In genomic region chr10:111124767-111125315, GRCm38 (mm10) we compare ENCODE assay signal across 20 mouse cellular contexts. TPM values are rescaled to one million over a fixed set of nuclear protein-coding genes. Genes with fewer than 3 reads are reported as not detected.
A peak's percentile ranks its signal among the peaks of the same experiment; 100 is the strongest.
DNase-seq lines count a peak whose midpoint lies in the region; ATAC-seq and TF ChIP-seq lines count a peak whose summit lies in the region.
"Had no signal": no experiment of that assay in that cellular context is flagged by ENCODE, and none has a peak within 500 bp of the region (broad histone marks: within the 10 kb centered on the region; RNA-seq: fewer than 3 reads in every experiment).

No protein-coding gene starts in this region.

- H3K36me3 ChIP-seq in liver, embryonic 11.5 days (ENCODE audit: control insufficient read depth, insufficient read depth, low read length): no peaks in the 10 kb centered on the region
- H3K36me3 ChIP-seq in liver, postnatal 0 days (replicated peaks; ENCODE audit: insufficient read depth, low read length): no peaks in the 10 kb centered on the region
- no peaks in the 10 kb centered on the region for H3K36me3 ChIP-seq in liver, embryonic 15.5 days (replicated peaks)
- H3K36me3 ChIP-seq in forebrain, embryonic 10.5 days (replicated peaks): no peaks in the 10 kb centered on the region
- H3K36me3 ChIP-seq: embryonic facial prominence, embryonic 12.5 days; heart, embryonic 15.5 days; hindbrain, embryonic 13.5 days had no signal

- H3K9ac ChIP-seq in liver, embryonic 11.5 days (ENCODE audit: low read depth, low read length): no peak overlapping the region
- no peak overlapping the region for H3K9ac ChIP-seq in liver, postnatal 0 days (replicated peaks)
- H3K9ac ChIP-seq in liver, embryonic 15.5 days: no peak overlapping the region
- H3K9ac ChIP-seq: embryonic facial prominence, embryonic 12.5 days; forebrain, embryonic 13.5 days; forebrain, postnatal 0 days; heart, embryonic 15.5 days; hindbrain, embryonic 13.5 days had no signal

- ATAC-seq in liver, embryonic 11.5 days (replicated peaks; ENCODE audit: low FRiP score): peak; percentile 61; the same call in 1 of the 2 replicates
- no peak for ATAC-seq in liver, postnatal 0 days
- ATAC-seq in liver, embryonic 15.5 days (ENCODE audit: insufficient read depth): peak; percentile 15; the same call in 1 of the 2 replicates
- peak; percentile 51; the same call in 1 of the 2 replicates for ATAC-seq in megakaryocyte-erythroid progenitor cell, adult 5-6 weeks (replicated peaks; ENCODE audit: low FRiP score, low TSS enrichment, poor library complexity, severe bottlenecking)
- ATAC-seq: forebrain, embryonic 13.5 days; forebrain, postnatal 0 days had no signal

- H3K27me3 ChIP-seq in liver, embryonic 11.5 days (replicated peaks; ENCODE audit: control insufficient read depth, insufficient read depth, low read length): no peaks in the 10 kb centered on the region
- H3K27me3 ChIP-seq in liver, postnatal 0 days (ENCODE audit: insufficient read depth, low read length): no peaks in the 10 kb centered on the region
- no peaks in the 10 kb centered on the region for H3K27me3 ChIP-seq in liver, embryonic 15.5 days
- no peaks in the 10 kb centered on the region for H3K27me3 ChIP-seq in forebrain, embryonic 10.5 days (ENCODE audit: poor library complexity, severe bottlenecking)
- H3K27me3 ChIP-seq: embryonic facial prominence, embryonic 12.5 days; forebrain, embryonic 13.5 days; heart, embryonic 15.5 days; hindbrain, embryonic 13.5 days had no signal

- no peak for DNase-seq in liver, embryonic 11.5 days (ENCODE audit: low spot score)
- DNase-seq in liver, postnatal 0 days: no peak
- DNase-seq in forebrain, embryonic 10.5 days (ENCODE audit: extremely low spot score, low spot score): no peak
- DNase-seq in cerebellum, postnatal 10 days: no peak
- DNase-seq in cerebellum, postnatal 14 days: no peak
- DNase-seq: adrenal gland, adult 8-10 months; cerebellum, adult 11-12 months; cerebellum, adult 9-10 months; forebrain, postnatal 0 days; gastrocnemius, postnatal 14 days; heart, adult 2 months; heart, postnatal 14 days had no signal

- no peak overlapping the region for H3K4me3 ChIP-seq in liver, embryonic 11.5 days (ENCODE audit: low read depth, low read length)
- H3K4me3 ChIP-seq in liver, postnatal 0 days (ENCODE audit: low read depth, low read length): no peak overlapping the region
- H3K4me3 ChIP-seq in bone marrow macrophage, adult 2 months (ENCODE audit: insufficient read depth, low read length): no peak overlapping the region
- no peak overlapping the region for H3K4me3 ChIP-seq in liver, embryonic 15.5 days (replicated peaks)
- no peak overlapping the region for H3K4me3 ChIP-seq in forebrain, embryonic 10.5 days
- H3K4me3 ChIP-seq: embryonic facial prominence, embryonic 12.5 days; forebrain, embryonic 13.5 days; heart, adult 2 months; heart, embryonic 15.5 days; hindbrain, embryonic 13.5 days had no signal

- TF ChIP-seq CTCF in liver, postnatal 0 days (IDR thresholded peaks at IDR 0.05; ENCODE audit: low read depth): no peak
- no peak for TF ChIP-seq CTCF in bone marrow macrophage, adult 2 months (IDR thresholded peaks at IDR 0.05; ENCODE audit: low read depth, low read length)

- H3K27ac ChIP-seq in liver, embryonic 11.5 days (ENCODE audit: low read depth, low read length): no peak overlapping the region
- H3K27ac ChIP-seq in liver, postnatal 0 days (ENCODE audit: low read depth): no peak overlapping the region
- H3K27ac ChIP-seq in bone marrow macrophage, adult 2 months (ENCODE audit: insufficient read depth, low read depth, low read length): peak overlapping the region; percentile 60
- no peak overlapping the region for H3K27ac ChIP-seq in liver, embryonic 15.5 days (replicated peaks)
- no peak overlapping the region for H3K27ac ChIP-seq in forebrain, embryonic 10.5 days
- H3K27ac ChIP-seq: embryonic facial prominence, embryonic 12.5 days; forebrain, embryonic 13.5 days; heart, adult 2 months; heart, embryonic 15.5 days; hindbrain, embryonic 13.5 days had no signal

- H3K4me1 ChIP-seq in liver, embryonic 11.5 days (replicated peaks; ENCODE audit: control insufficient read depth, insufficient read depth, low read length): peaks cover 4% of the 10 kb centered on the region; the same call in 1 of the 2 replicates
- H3K4me1 ChIP-seq in liver, postnatal 0 days (ENCODE audit: insufficient read depth): peaks cover 2% of the 10 kb centered on the region; the same call in 1 of the 2 replicates
- peaks cover 75% of the 10 kb centered on the region for H3K4me1 ChIP-seq in bone marrow macrophage, adult 2 months (ENCODE audit: control insufficient read depth, insufficient read depth, low read length)
- peaks cover 4% of the 10 kb centered on the region for H3K4me1 ChIP-seq in liver, embryonic 15.5 days (replicated peaks)
- H3K4me1 ChIP-seq in forebrain, embryonic 10.5 days: no peaks in the 10 kb centered on the region
- H3K4me1 ChIP-seq: embryonic facial prominence, embryonic 12.5 days; forebrain, embryonic 13.5 days; heart, embryonic 15.5 days; hindbrain, embryonic 13.5 days had no signal

- H3K9me3 ChIP-seq in liver, embryonic 11.5 days (ENCODE audit: control insufficient read depth, low read length): no peaks in the 10 kb centered on the region
- H3K9me3 ChIP-seq in liver, postnatal 0 days (ENCODE audit: low read length): no peaks in the 10 kb centered on the region
- no peaks in the 10 kb centered on the region for H3K9me3 ChIP-seq in liver, embryonic 15.5 days (replicated peaks)
- no peaks in the 10 kb centered on the region for H3K9me3 ChIP-seq in forebrain, embryonic 10.5 days
- H3K9me3 ChIP-seq: embryonic facial prominence, embryonic 12.5 days; forebrain, embryonic 13.5 days; heart, embryonic 15.5 days; hindbrain, embryonic 13.5 days had no signal

- no peak for TF ChIP-seq POLR2A in bone marrow macrophage, adult 2 months (IDR thresholded peaks at IDR 0.05; ENCODE audit: borderline replicate concordance, low read depth, low read length)

- 33% methylated on average over 1 of the region's 1 CpGs for WGBS in liver, embryonic 11.5 days
- 12% methylated on average over 1 of the region's 1 CpGs for WGBS in liver, postnatal 0 days (ENCODE audit: insufficient replicate concordance)
- 4% methylated on average over 1 of the region's 1 CpGs for WGBS in liver, embryonic 15.5 days (ENCODE audit: insufficient replicate concordance)
- 70% methylated on average over 1 of the region's 1 CpGs for WGBS in forebrain, embryonic 10.5 days

- no peak for TF ChIP-seq EP300 in liver, postnatal 0 days (IDR thresholded peaks at IDR 0.05; ENCODE audit: low read depth)

- no peak overlapping the region for H3K4me2 ChIP-seq in liver, embryonic 11.5 days
- no peak overlapping the region for H3K4me2 ChIP-seq in liver, postnatal 0 days (ENCODE audit: low read depth, low read length)
- no peak overlapping the region for H3K4me2 ChIP-seq in liver, embryonic 15.5 days
- H3K4me2 ChIP-seq: embryonic facial prominence, embryonic 12.5 days; forebrain, embryonic 13.5 days; heart, embryonic 11.5 days; heart, embryonic 15.5 days; hindbrain, embryonic 13.5 days had no signal

RNA-seq across cellular contexts. Expression of gene Osbpl8, which starts 39.7 kb away (rescaled TPM):
- polyA plus RNA-seq in liver, embryonic 11.5 days (2014; fragmentation: Nextera tagmentation; extraction: Ambion mirVana): 10.9 and 11.2 TPM in 2 replicates
- polyA plus RNA-seq in liver, postnatal 0 days (2015; fragmentation: Nextera tagmentation; extraction: Ambion mirVana): 5.4 and 5.6 TPM in 2 replicates
- polyA plus RNA-seq in bone marrow macrophage, adult 2 months (2012; ENCODE audit: insufficient read depth, insufficient read length, missing spikeins): 155 and 166 TPM in 2 replicates
- 10.0 and 10.2 TPM in 2 replicates for polyA plus RNA-seq in liver, embryonic 15.5 days (2015; fragmentation: Nextera tagmentation; extraction: Ambion mirVana)
- 54.0 and 62.3 TPM in 2 replicates for total RNA-seq in megakaryocyte-erythroid progenitor cell, adult 5-6 weeks (2014; fragmentation: Nextera tagmentation)
- 68.9 and 148 TPM in 2 replicates for total RNA-seq in megakaryocyte-erythroid progenitor cell, adult 5-6 weeks (2017)
- 7.3 and 8.2 TPM in 2 replicates for polyA plus RNA-seq in forebrain, embryonic 10.5 days (2016; fragmentation: Nextera tagmentation; extraction: Ambion mirVana)

Comparison
In these comparisons a context has a peak if more than half of its experiments do, and no peak if none do; other contexts are left out.
1. RNA of gene Osbpl8, which starts 39.7 kb away (polyA plus RNA-seq): 155 to 166 TPM in bone marrow macrophage, adult 2 months; 10.9 to 11.2 TPM in liver, embryonic 11.5 days, 10.0 to 10.2 TPM in liver, embryonic 15.5 days, 7.3 to 8.2 TPM in forebrain, embryonic 10.5 days and 5.4 to 5.6 TPM in liver, postnatal 0 days; every median in the first group is over 10 times any median in the second.